Comparison of ENCODE assay signal across 8 mouse cellular contexts in genomic region chr5:101826531-101826970, GRCm38 (mm10).
DNase-seq lines count a peak whose midpoint lies in the region.

No protein-coding gene starts in this region.

- WGBS in forebrain, embryonic 10.5 days: 10% methylated on average over 15 of the region's 15 CpGs

- H3K27me3 ChIP-seq in forebrain, embryonic 10.5 days (ENCODE audit: poor library complexity, severe bottlenecking): peaks cover 50% of the 10 kb centered on the region

- H3K27ac ChIP-seq in forebrain, embryonic 10.5 days: no peak overlapping the region

- H3K4me3 ChIP-seq in forebrain, embryonic 10.5 days: peak overlapping the region; percentile 36

- H3K36me3 ChIP-seq in forebrain, embryonic 10.5 days (replicated peaks): no peaks in the 10 kb centered on the region; the same call in 1 of the 2 replicates

- DNase-seq in adipocyte (ENCODE audit: low spot score): peak; percentile 53
- peak; percentile 63 for DNase-seq in c-Kit-positive CD71-positive TER-119-negative erythroid progenitor cells, embryonic 14.5 days (ENCODE audit: low read depth)
- peak; percentile 46 for DNase-seq in forebrain, embryonic 10.5 days (ENCODE audit: extremely low spot score, low spot score)
- peak; percentile 53 to 62 for DNase-seq in heart, postnatal 14 days
- DNase-seq in kidney, postnatal 25 days: peak; percentile 73 to 79
- peak; percentile 58 for DNase-seq in lung, postnatal 36 days
- peak; percentile 70 for DNase-seq in retina, embryonic 14.5 days (ENCODE audit: low spot score)
- no peak for DNase-seq in right cerebral cortex, postnatal 4 days

- H3K4me1 ChIP-seq in forebrain, embryonic 10.5 days: peaks cover 41% of the 10 kb centered on the region

- intact Hi-C loops in heart, postnatal 14 days (cut with DNase I): no loop called here

- H3K9me3 ChIP-seq in forebrain, embryonic 10.5 days: no peaks in the 10 kb centered on the region
